Mouse (Mus musculus): ENCODE measurements around the gene Rbm33.

GRCm38 (mm10) chr5:28402756-28403155 lies 85.8 kb downstream of the Rbm33 start:
- TF ChIP-seq CTCF (IDR thresholded peaks at IDR 0.05; ENCODE audit: low read depth, low read length) (no peak), POLR2A (IDR thresholded peaks at IDR 0.05; ENCODE audit: extremely low read depth, insufficient read depth, low read length) (no peak)

All from liver, adult 2 months (tissue).